ENCODE assay signal across 9 mouse cellular contexts in the genomic region with DNA sequence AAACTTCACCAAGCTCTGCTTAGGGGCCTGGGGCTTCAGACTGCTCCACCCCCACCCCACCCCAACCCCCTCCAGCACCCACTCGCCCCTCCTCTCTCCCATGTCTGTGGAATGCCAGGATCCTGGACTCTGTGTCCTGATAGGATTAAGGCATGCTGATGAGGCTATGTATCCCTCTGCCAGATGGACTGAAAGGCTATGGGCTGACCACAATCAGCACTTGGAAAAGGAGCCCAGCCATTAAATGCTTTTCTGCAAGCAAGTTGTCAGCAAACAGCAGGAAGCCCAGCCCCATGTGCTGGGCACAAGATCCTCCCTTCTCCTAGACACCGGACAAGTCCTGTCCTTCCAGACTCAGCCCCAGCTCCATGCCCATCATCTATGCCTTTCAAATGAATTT.
DNase-seq lines count a peak whose midpoint lies in the region; ATAC-seq lines count a peak whose summit lies in the region.
"Had no signal": no experiment of that assay in that cellular context is flagged by ENCODE, and none has a peak within 500 bp of the region (broad histone marks: within the 10 kb centered on the region; RNA-seq: fewer than 3 reads in every experiment).

No protein-coding gene starts in this region.

- ATAC-seq in kidney, embryonic 16.5 days (ENCODE audit: low FRiP score, low TSS enrichment) = no peak
- peak; percentile 35 for ATAC-seq in forebrain, embryonic 16.5 days
- no peak; the same call in 1 of the 2 replicates for ATAC-seq in hindbrain, embryonic 14.5 days (ENCODE audit: low FRiP score)
- peak; percentile 62 for ATAC-seq in midbrain, embryonic 16.5 days
- ATAC-seq: Patski had no signal

- peaks cover 30% of the 10 kb centered on the region for H3K4me1 ChIP-seq in kidney, embryonic 16.5 days (ENCODE audit: insufficient read depth, low read length)
- peaks cover 24% of the 10 kb centered on the region for H3K4me1 ChIP-seq in forebrain, embryonic 16.5 days (replicated peaks; ENCODE audit: control insufficient read depth, insufficient read depth, low read length)
- H3K4me1 ChIP-seq in hindbrain, embryonic 14.5 days (replicated peaks; ENCODE audit: control insufficient read depth, insufficient read depth, low read length) = peaks cover 15% of the 10 kb centered on the region
- H3K4me1 ChIP-seq in midbrain, embryonic 16.5 days (ENCODE audit: control insufficient read depth, insufficient read depth, low read length) = peaks cover 14% of the 10 kb centered on the region

- no peaks in the 10 kb centered on the region for H3K27me3 ChIP-seq in kidney, embryonic 16.5 days (ENCODE audit: insufficient read depth, low read length)
- H3K27me3 ChIP-seq in forebrain, embryonic 16.5 days (replicated peaks; ENCODE audit: control insufficient read depth, insufficient read depth, low read length) = no peaks in the 10 kb centered on the region
- no peaks in the 10 kb centered on the region for H3K27me3 ChIP-seq in hindbrain, embryonic 14.5 days (ENCODE audit: control insufficient read depth, insufficient read depth, low read length)
- H3K27me3 ChIP-seq in midbrain, embryonic 16.5 days (ENCODE audit: control insufficient read depth, insufficient read depth, low read depth, low read length) = no peaks in the 10 kb centered on the region
- H3K27me3 ChIP-seq: Patski had no signal

- no peaks in the 10 kb centered on the region for H3K36me3 ChIP-seq in kidney, embryonic 16.5 days (ENCODE audit: insufficient read depth, low read length)
- no peaks in the 10 kb centered on the region for H3K36me3 ChIP-seq in forebrain, embryonic 16.5 days (ENCODE audit: control insufficient read depth, insufficient read depth)
- H3K36me3 ChIP-seq in hindbrain, embryonic 14.5 days (replicated peaks; ENCODE audit: control insufficient read depth, insufficient read depth) = no peaks in the 10 kb centered on the region
- H3K36me3 ChIP-seq in midbrain, embryonic 16.5 days (ENCODE audit: control insufficient read depth, insufficient read depth, low read length) = no peaks in the 10 kb centered on the region

- H3K4me3 ChIP-seq in kidney, embryonic 16.5 days (ENCODE audit: low read length) = no peak overlapping the region
- H3K4me3 ChIP-seq in forebrain, embryonic 16.5 days (replicated peaks; ENCODE audit: low read length) = no peak overlapping the region
- H3K4me3 ChIP-seq in hindbrain, embryonic 14.5 days (replicated peaks; ENCODE audit: low read length) = no peak overlapping the region
- no peak overlapping the region for H3K4me3 ChIP-seq in midbrain, embryonic 16.5 days (ENCODE audit: low read depth, low read length)

- WGBS in kidney, embryonic 16.5 days = 43% methylated on average over 2 of the region's 2 CpGs
- 12% methylated on average over 2 of the region's 2 CpGs for WGBS in forebrain, embryonic 16.5 days
- 38% methylated on average over 2 of the region's 2 CpGs for WGBS in hindbrain, embryonic 14.5 days
- WGBS in midbrain, embryonic 16.5 days = 8% methylated on average over 2 of the region's 2 CpGs

- peak overlapping the region; percentile 74; the same call in 1 of the 2 replicates for H3K27ac ChIP-seq in kidney, embryonic 16.5 days (ENCODE audit: low read length)
- peak overlapping the region; percentile 25; the same call in 1 of the 2 replicates for H3K27ac ChIP-seq in forebrain, embryonic 16.5 days (ENCODE audit: low read length)
- peak overlapping the region; percentile 84 for H3K27ac ChIP-seq in hindbrain, embryonic 14.5 days
- H3K27ac ChIP-seq in midbrain, embryonic 16.5 days (ENCODE audit: low read length) = peak overlapping the region; percentile 38

- no peak overlapping the region for H3K4me2 ChIP-seq in kidney, embryonic 16.5 days (replicated peaks; ENCODE audit: low read depth, low read length)
- no peak overlapping the region for H3K4me2 ChIP-seq in forebrain, embryonic 16.5 days (ENCODE audit: low read length)
- no peak overlapping the region for H3K4me2 ChIP-seq in hindbrain, embryonic 14.5 days (replicated peaks)
- H3K4me2 ChIP-seq in midbrain, embryonic 16.5 days (ENCODE audit: low read length) = no peak overlapping the region

- no peaks in the 10 kb centered on the region for H3K9me3 ChIP-seq in kidney, embryonic 16.5 days (ENCODE audit: low read length)
- no peaks in the 10 kb centered on the region for H3K9me3 ChIP-seq in forebrain, embryonic 16.5 days (ENCODE audit: control insufficient read depth, low read length)
- H3K9me3 ChIP-seq in hindbrain, embryonic 14.5 days (ENCODE audit: control insufficient read depth, low read length) = no peaks in the 10 kb centered on the region
- H3K9me3 ChIP-seq in midbrain, embryonic 16.5 days (replicated peaks; ENCODE audit: control insufficient read depth, low read length, poor library complexity, severe bottlenecking) = no peaks in the 10 kb centered on the region

- no peak for DNase-seq in kidney, adult 11 months
- no peak for DNase-seq in hindbrain, embryonic 14.5 days (ENCODE audit: low spot score)
- no peak for DNase-seq in spleen, postnatal 4 days (ENCODE audit: low spot score in 2 of 2)
- DNase-seq in adrenal gland, postnatal 4 days (ENCODE audit: low spot score in 2 of 2) = no peak
- no peak for DNase-seq in cerebellum, postnatal 25 days

- H3K9ac ChIP-seq in kidney, embryonic 16.5 days (replicated peaks; ENCODE audit: low read length) = no peak overlapping the region
- no peak overlapping the region for H3K9ac ChIP-seq in forebrain, embryonic 16.5 days (replicated peaks; ENCODE audit: low read depth, low read length)
- no peak overlapping the region for H3K9ac ChIP-seq in hindbrain, embryonic 14.5 days
- no peak overlapping the region for H3K9ac ChIP-seq in midbrain, embryonic 16.5 days (ENCODE audit: low read depth, low read length)

Comparison
In these comparisons a context has a peak if more than half of its experiments do, and no peak if none do; other contexts are left out.
1. ATAC-seq: peak in forebrain, embryonic 16.5 days (single experiment) and midbrain, embryonic 16.5 days (single experiment); none in kidney, embryonic 16.5 days (single experiment) and hindbrain, embryonic 14.5 days (single experiment).
2. H3K27ac ChIP-seq: peak in every context shown above with its lines; median percentile 84 in hindbrain, embryonic 14.5 days; 74 in kidney, embryonic 16.5 days; 38 in midbrain, embryonic 16.5 days; 25 in forebrain, embryonic 16.5 days.